Mouse (Mus musculus): ENCODE data around the gene Sgsm1.

DNA sequence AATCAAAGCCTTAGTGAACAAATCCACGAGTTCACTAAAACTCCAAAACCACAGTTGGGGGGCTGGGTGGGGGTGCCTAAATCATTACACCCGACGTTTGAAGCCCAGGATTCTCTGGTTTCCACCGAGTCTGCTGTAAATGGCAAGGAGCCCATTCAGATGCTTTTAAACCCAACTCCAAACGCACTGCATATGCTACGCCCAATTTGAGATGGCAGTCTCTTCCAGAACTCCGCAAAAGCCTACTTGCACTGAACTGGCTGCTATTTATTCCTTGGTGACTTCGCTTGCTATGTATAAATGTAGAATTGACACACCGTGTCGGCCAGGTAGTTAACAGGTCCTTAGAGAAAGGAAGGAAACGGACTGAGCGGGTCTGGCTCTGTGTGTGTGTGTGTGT lies 115.1 kb downstream of the Sgsm1 start:
- TF ChIP-seq EP300 (IDR thresholded peaks at IDR 0.05; ENCODE audit: insufficient read depth, low read depth, low read length) (no peak), POLR2A (IDR thresholded peaks at IDR 0.05; ENCODE audit: insufficient read depth, low read length) (no peak), CTCF (IDR thresholded peaks at IDR 0.05; ENCODE audit: low read depth, low read length) (no peak)

All from ES-Bruce4 (cell line).